Mouse (Mus musculus) liver, embryonic 16.5 days (tissue): ENCODE results near the gene Tyw1. TPM values are rescaled to one million over a fixed set of nuclear protein-coding genes. Genes with fewer than 3 reads are reported as not detected.

Experiments
- ATAC-seq: fragments of 200-750 bp; cut with Nextera tagmentation; 2 replicates; pipeline ENCODE4 v1.8.0; 2017; ENCODE audit warnings: low read depth, mild to moderate bottlenecking, moderate number of reproducible peaks, moderate library complexity
- H3K27ac ChIP-seq: fragments of 300-500 bp; sonication (generic); 2 replicates; pipeline ENCODE4 v1.5.1; 2014; ENCODE audit warnings: mild to moderate bottlenecking, low read length
- H3K27me3 ChIP-seq: fragments of 300-500 bp; sonication (generic); 2 replicates; pipeline ENCODE4 v1.6.1; 2014; ENCODE audit warnings: low read depth, low read length, mixed read lengths; ENCODE audit not compliant: control insufficient read depth, insufficient read depth
- H3K36me3 ChIP-seq: fragments of 300-500 bp; sonication (generic); 2 replicates; pipeline ENCODE4 v1.6.1; 2014; ENCODE audit warnings: mild to moderate bottlenecking; ENCODE audit not compliant: control insufficient read depth, insufficient read depth
- H3K4me1 ChIP-seq: fragments of 300-500 bp; sonication (generic); 2 replicates; pipeline ENCODE4 v1.6.1; 2014; ENCODE audit warnings: low read depth, low read length, mixed read lengths; ENCODE audit not compliant: control insufficient read depth
- H3K4me2 ChIP-seq: fragments of 300-500 bp; sonication (generic); 2 replicates; pipeline ENCODE4 v1.6.1; 2014; ENCODE audit warnings: low read depth, low read length, mixed read lengths
- H3K4me3 ChIP-seq: fragments of 300-500 bp; sonication (generic); 2 replicates; pipeline ENCODE4 v1.5.1; 2014; ENCODE audit warnings: low read depth, mild to moderate bottlenecking, low read length
- H3K9ac ChIP-seq: fragments of 300-500 bp; sonication (generic); 2 replicates; pipeline ENCODE4 v1.6.1; 2014; ENCODE audit warnings: low read depth, low read length
- H3K9me3 ChIP-seq: fragments of 300-500 bp; sonication (generic); replicated peaks from 2 replicates; pipeline ENCODE4 v1.6.1; 2016; ENCODE audit warnings: low read length; ENCODE audit not compliant: control insufficient read depth
- WGBS: fragments of 180-500 bp; shearing (Covaris S2); extraction: QIAGEN DNeasy Blood & Tissue Kit; methylation state at CpG from one replicate; pipeline ENCODE4 v1.1.7; 2014; ENCODE audit not compliant: insufficient replicate concordance; 5-methylcytosine and 5-hydroxymethylcytosine counted together
- polyA plus RNA-seq: library from polyadenylated mRNA; unstranded; fragments of >200 nt; fragmentation: Nextera tagmentation; extraction: Ambion mirVana; gene quantifications from 2 replicates; pipeline ENCODE4 v1.2.1, GENCODE M21; 2015

Gene Tyw1
- polyA plus RNA-seq, 1 experiment from 2014 or later = 10.3 TPM

DNA sequence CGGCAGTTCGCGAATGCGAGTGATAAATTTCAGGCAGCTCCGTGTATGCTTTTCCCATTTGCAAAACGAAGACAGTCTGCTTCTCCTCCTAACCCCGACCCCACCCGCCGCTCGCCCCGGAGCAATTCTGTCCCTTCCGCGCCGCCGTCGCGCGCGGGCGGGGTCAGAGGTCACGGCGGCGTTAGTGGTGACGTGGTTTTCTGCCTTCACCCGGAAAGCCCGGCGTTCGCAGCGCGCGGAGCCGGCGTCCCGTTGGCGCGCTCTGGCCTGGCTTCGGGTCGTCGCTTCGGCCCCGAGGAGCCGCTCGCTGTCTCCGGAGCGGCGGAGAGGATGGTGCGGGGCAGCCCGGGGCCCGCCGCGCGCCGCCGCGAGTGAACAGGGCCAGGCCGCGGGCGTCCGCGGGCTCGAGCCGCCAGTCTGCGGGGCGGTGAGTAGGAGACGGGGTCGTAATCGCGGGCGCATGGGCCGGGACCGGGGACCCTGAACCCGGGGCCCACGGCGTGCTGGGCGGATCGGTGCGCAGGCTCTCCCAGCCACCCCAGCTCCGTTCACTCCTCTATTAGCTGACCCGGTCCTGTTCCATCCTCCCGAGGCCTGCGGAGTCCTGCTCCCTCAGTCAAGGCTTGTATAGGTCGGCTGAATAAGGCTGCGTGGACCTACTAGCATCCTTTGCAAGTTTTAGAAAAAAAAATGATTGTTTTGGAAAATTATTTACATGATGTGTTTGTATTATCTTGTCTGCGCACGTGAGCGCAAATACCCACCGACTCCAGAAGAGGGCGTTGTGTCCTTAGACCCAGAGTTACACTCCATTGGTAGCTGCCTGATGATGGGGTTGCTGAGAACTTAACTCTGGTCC, 33.0 kb upstream of the Tyw1 start:
- under 1% methylated on average over 88 of the region's 88 CpGs for WGBS
- peaks cover 28% of the 10 kb centered on the region for H3K4me1 ChIP-seq
- no peaks in the 10 kb centered on the region for H3K27me3 ChIP-seq
- no peaks in the 10 kb centered on the region for H3K36me3 ChIP-seq
- H3K9ac ChIP-seq = peak overlapping the region; percentile 99
- H3K4me2 ChIP-seq = peak overlapping the region; percentile 93
- H3K27ac ChIP-seq = peak overlapping the region; percentile 86
- H3K9me3 ChIP-seq = no peaks in the 10 kb centered on the region
- H3K4me3 ChIP-seq = peak overlapping the region; percentile 99
- peak; percentile 90 for ATAC-seq

DNA sequence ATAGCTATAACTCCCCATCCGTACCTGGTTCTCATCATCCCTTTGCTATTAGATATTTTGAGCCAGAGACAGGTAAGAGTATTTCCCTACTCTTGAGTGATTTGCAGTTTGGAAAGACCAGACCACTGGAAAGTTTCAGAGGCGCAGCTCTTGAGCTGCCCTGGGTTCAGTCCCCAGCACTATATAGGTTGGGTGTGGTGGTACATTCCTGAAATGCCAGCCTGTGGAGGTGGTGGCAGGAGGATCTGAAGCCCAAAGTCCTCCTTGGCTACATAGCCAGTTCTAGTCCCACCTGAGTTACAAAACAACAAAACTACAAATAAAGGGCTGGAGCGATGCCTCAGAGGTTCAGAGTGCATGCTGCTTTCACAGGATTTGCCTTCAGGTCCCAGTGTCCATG, 28.6 kb upstream of the Tyw1 start:
- H3K9ac ChIP-seq = no peak overlapping the region
- ATAC-seq = no peak
- H3K9me3 ChIP-seq = no peaks in the 10 kb centered on the region
- 79% methylated on average over 3 of the region's 3 CpGs for WGBS
- no peak overlapping the region for H3K27ac ChIP-seq
- H3K4me2 ChIP-seq = no peak overlapping the region
- peaks cover 10% of the 10 kb centered on the region for H3K36me3 ChIP-seq
- H3K27me3 ChIP-seq = no peaks in the 10 kb centered on the region
- H3K4me3 ChIP-seq = no peak overlapping the region
- H3K4me1 ChIP-seq = peaks cover 22% of the 10 kb centered on the region

DNA sequence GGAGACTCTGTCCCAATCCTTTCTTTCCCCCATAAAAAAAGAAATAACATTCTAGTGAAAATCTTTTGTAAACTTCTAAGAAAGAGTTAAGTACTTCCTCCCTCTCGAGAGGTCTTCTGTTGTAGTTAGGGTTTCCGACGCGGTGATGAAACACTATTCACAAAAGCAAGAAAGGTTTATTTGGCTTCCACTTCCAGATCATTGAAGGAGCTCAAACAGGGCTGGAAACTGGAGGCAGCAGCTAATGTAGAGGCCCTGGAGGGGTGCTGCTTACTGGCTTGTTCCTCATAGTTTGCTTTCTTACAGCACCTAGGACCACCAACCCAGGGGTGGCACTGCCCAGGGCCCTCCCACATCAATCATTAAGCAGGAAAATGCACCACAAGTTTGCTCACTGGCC, 27.3 kb upstream of the Tyw1 start:
- Histone ChIP-seq H3K9me3 (no peaks in the 10 kb centered on the region), H3K27ac (no peak overlapping the region), H3K27me3 (no peaks in the 10 kb centered on the region), H3K36me3 (peaks cover 20% of the 10 kb centered on the region), H3K4me3 (no peak overlapping the region), H3K4me1 (peaks cover 21% of the 10 kb centered on the region), H3K4me2 (no peak overlapping the region), H3K9ac (no peak overlapping the region)
- ATAC-seq = no peak
- 68% methylated on average over 4 of the region's 4 CpGs for WGBS

DNA sequence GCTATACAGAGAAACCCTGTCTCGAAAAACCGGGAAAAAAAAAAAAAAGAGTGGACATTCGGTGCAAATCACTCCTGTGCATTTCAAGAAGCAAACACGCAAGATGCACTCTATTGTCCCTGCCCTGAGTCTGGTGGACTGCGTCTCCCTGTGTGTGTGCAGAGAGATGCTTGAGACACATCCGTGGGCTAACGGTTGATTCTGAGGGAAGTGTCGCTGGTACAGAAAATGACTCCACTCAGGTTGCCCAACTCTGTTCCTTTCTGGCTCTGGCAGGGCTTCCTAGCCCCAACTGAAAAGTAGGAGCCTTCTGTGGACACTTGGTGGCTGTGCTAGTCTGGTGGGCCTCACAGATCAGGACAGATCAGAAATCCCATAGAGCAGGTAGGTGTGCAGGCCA, 19.1 kb upstream of the Tyw1 start:
- H3K4me1 ChIP-seq = no peaks in the 10 kb centered on the region
- no peak for ATAC-seq
- no peak overlapping the region for H3K9ac ChIP-seq
- H3K36me3 ChIP-seq = peaks cover 78% of the 10 kb centered on the region
- WGBS = 88% methylated on average over 8 of the region's 8 CpGs
- H3K4me2 ChIP-seq = no peak overlapping the region
- no peak overlapping the region for H3K4me3 ChIP-seq
- H3K9me3 ChIP-seq = no peaks in the 10 kb centered on the region
- no peaks in the 10 kb centered on the region for H3K27me3 ChIP-seq
- H3K27ac ChIP-seq = no peak overlapping the region

DNA sequence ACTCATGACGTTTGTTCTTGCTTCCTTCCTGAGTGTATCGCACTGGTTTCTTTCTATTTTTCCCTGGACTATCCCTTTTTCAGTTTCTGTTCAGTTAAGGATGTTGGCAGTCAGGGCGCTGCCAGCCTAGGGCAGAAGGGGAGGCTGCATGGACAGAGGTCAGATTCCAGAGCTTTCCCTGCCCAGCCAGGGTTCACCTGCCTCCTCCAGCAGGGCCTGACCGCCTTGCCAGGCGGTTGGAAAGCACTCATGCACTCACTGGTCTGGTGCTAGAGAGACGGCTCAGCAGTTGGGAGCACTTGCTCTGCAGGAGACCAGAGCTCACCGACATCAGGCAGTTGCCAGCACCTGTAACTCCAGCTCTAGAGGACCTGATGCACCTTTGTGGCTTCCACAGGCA, 16.2 kb upstream of the Tyw1 start:
- Histone ChIP-seq H3K9me3 (no peaks in the 10 kb centered on the region), H3K4me2 (no peak overlapping the region), H3K9ac (no peak overlapping the region), H3K4me1 (no peaks in the 10 kb centered on the region), H3K27me3 (no peaks in the 10 kb centered on the region), H3K27ac (no peak overlapping the region), H3K36me3 (peaks cover 74% of the 10 kb centered on the region), H3K4me3 (no peak overlapping the region)
- 87% methylated on average over 7 of the region's 7 CpGs for WGBS
- no peak for ATAC-seq

DNA sequence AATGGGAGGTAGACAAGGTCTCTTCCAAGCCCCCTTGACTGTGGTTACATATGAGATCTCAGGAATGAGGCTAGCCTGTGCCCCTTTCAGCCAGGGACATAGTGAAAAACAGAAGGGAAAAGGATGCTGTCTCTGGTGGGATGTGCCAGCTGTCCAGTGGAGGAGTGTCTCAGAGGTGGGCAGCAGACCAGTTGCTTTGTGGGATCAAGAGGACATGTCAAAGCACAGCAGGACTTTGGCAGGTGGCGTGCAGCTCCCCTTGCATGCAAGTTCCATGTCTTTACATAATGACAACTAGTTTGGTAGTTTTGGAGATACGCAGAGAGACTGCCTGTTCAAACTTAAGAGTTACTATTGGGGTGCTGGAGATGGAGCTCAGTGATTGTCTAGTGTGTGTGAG, 15.6 kb upstream of the Tyw1 start:
- 82% methylated on average over 2 of the region's 2 CpGs for WGBS
- ATAC-seq = no peak
- H3K4me1 ChIP-seq = no peaks in the 10 kb centered on the region
- peaks cover 74% of the 10 kb centered on the region for H3K36me3 ChIP-seq
- H3K27ac ChIP-seq = no peak overlapping the region
- H3K4me3 ChIP-seq = no peak overlapping the region
- no peaks in the 10 kb centered on the region for H3K27me3 ChIP-seq
- no peak overlapping the region for H3K9ac ChIP-seq
- no peak overlapping the region for H3K4me2 ChIP-seq
- no peaks in the 10 kb centered on the region for H3K9me3 ChIP-seq

DNA sequence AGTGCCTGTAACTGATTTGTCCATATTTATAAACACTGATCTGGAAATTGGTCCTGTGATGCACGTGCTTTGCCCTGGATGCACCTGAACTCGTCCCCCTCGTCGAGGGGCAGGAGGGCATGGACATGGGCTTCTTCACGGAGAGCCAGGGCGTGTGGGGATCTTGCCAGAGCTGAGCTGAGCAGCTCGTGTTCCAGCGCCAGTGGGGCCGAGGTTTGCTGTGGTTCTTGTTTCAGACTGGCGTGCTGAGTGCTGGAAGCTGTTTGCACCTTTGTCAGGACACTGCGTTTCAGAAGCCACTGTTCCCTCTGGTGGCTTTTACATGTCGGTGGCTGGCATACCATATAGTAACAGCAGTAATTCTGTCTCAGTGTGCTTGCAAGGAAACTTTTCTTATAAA, 14.0 kb upstream of the Tyw1 start:
- no peak for ATAC-seq
- H3K9me3 ChIP-seq = no peaks in the 10 kb centered on the region
- no peak overlapping the region for H3K4me3 ChIP-seq
- no peak overlapping the region for H3K27ac ChIP-seq
- no peak overlapping the region for H3K4me2 ChIP-seq
- no peaks in the 10 kb centered on the region for H3K4me1 ChIP-seq
- peaks cover 75% of the 10 kb centered on the region for H3K36me3 ChIP-seq
- no peaks in the 10 kb centered on the region for H3K27me3 ChIP-seq
- H3K9ac ChIP-seq = no peak overlapping the region
- 82% methylated on average over 12 of the region's 12 CpGs for WGBS

DNA sequence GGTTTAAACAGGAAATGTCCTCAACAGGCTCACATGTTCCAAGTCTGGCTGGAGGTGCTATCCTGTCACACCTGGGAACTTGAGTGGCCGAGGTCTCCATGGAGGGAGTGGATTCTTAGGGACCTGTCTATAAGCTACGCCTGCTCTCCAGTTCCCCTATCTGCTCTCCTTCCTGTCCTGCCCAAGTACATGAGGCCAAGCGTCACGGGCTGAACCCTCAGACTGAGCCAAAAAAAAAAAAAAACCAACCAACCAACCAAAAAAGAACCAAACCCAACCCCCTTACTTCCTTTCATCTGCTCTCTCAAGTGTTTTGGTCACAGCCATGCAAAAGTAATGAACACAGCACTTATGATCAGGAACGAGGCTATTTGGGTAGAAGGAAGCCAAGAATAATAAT, 7.6 kb upstream of the Tyw1 start:
- H3K9me3 ChIP-seq = no peaks in the 10 kb centered on the region
- no peak overlapping the region for H3K4me2 ChIP-seq
- H3K4me1 ChIP-seq = no peaks in the 10 kb centered on the region
- no peak overlapping the region for H3K9ac ChIP-seq
- no peaks in the 10 kb centered on the region for H3K27me3 ChIP-seq
- ATAC-seq = no peak
- H3K4me3 ChIP-seq = no peak overlapping the region
- 53% methylated on average over 5 of the region's 5 CpGs for WGBS
- H3K27ac ChIP-seq = no peak overlapping the region
- peaks cover 78% of the 10 kb centered on the region for H3K36me3 ChIP-seq

DNA sequence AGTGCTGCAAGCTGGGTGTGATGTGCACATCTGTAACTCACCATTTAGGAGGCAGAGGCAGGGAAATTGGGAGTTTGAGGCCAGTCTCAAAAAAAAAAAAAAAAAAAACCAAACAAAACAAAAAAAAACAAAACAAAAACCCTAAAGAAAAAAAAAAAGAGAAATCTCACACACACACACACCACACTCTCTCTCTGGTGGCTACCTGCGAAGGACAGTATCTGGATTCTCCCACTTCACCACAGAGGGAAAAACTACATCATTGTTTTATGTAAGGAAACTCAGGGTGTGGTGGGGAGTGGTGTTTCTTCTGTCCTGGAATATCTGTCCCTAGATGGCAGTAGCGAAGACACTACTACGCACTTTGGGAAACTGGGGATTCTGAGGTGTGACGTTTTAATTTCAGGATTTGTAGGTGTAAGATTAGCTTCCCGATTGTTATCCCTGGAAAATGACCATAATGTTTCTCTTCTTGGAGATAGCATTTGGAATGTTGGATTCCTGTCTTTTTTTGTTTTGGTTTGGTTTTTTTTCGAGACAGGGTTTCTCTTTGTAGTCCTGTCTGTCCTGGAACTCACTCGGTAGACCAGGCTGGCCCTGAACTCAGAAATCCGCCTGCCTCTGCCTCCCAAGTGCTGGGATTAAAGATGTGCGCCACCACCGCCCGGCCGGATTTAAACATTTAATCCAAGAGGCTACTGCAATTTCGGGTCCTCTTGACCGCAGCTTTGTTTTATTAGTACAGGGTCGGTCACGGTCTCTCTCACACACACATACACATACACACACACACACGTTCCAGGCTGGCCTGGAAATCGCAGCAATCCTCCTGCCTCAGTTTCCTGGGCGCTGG, 1.0 kb upstream of the Tyw1 start:
- H3K4me2 ChIP-seq = peak overlapping the region; percentile 79
- peak overlapping the region; percentile 88 for H3K4me3 ChIP-seq
- peaks cover 23% of the 10 kb centered on the region for H3K4me1 ChIP-seq
- H3K27ac ChIP-seq = peak overlapping the region; percentile 92
- H3K27me3 ChIP-seq = no peaks in the 10 kb centered on the region
- no peaks in the 10 kb centered on the region for H3K9me3 ChIP-seq
- peak overlapping the region; percentile 86 for H3K9ac ChIP-seq
- 5% methylated on average over 19 of the region's 19 CpGs for WGBS
- H3K36me3 ChIP-seq = peaks cover 32% of the 10 kb centered on the region
- ATAC-seq = no peak
